Mouse (Mus musculus) kidney, adult 10 weeks (tissue): Measurements from ENCODE around the gene Hck. TPM values are rescaled to one million over a fixed set of nuclear protein-coding genes. Genes with fewer than 3 reads are reported as not detected.

Experiments
- polyA plus RNA-seq: library from polyadenylated mRNA; stranded (reverse); fragments of 350-450 nt; fragmentation: Illumina TruSeq; extraction: RNeasy Lipid Tissue Mini Kit (QIAGEN cat#74804); gene quantifications from one replicate; pipeline ENCODE4 v1.2.3, GENCODE M21; 2014; ENCODE audit warnings: low read depth, low replicate concordance

Gene Hck
- polyA plus RNA-seq = not detected

GRCm38 (mm10) chr2:153108313-153109264 lies at the start of gene Hck:
Gene Hck, plus strand, starts transcription at chr2:153108468.

DNA sequence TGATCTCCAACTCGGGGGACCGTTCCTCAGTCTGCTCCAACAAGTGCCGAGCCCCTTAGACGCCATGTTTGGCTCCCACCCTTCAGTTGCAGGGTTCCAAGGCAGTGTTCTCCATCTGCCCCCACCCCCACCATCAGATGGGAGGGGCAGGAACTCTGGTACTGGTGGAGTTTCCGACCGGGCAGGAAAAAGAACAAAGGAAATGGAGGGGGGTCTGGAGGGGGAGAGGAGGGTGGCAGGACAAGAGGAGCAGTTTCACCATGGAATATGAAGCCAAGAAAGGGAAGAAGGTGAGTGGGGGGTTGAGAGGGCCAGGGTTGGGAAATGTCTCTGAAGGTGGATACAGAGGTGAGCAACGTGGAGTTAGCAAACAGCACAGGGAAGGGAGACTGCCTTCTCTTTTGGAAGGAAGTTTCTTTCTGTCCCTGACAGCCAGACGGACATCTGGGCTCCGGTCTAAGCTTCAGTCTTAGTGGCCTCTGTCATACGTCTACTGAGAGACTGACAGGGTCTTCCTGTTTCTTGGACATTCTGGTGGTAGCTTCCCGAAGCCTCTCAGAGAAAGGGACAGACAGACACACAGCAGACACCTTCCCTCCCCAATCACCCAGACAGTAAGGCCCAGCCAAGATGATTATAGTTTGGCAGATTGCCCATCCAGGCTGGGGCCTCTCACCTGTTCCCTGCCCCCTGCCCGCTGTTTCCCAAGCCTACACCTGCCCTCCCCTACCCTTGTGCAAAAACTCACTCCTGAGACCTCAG lies 42.3 kb upstream of the Hck start, which contains the start of gene Ccm2l:
Gene Ccm2l (plus strand): TSS at position 209 of the 762 bp plus-strand sequence.

DNA sequence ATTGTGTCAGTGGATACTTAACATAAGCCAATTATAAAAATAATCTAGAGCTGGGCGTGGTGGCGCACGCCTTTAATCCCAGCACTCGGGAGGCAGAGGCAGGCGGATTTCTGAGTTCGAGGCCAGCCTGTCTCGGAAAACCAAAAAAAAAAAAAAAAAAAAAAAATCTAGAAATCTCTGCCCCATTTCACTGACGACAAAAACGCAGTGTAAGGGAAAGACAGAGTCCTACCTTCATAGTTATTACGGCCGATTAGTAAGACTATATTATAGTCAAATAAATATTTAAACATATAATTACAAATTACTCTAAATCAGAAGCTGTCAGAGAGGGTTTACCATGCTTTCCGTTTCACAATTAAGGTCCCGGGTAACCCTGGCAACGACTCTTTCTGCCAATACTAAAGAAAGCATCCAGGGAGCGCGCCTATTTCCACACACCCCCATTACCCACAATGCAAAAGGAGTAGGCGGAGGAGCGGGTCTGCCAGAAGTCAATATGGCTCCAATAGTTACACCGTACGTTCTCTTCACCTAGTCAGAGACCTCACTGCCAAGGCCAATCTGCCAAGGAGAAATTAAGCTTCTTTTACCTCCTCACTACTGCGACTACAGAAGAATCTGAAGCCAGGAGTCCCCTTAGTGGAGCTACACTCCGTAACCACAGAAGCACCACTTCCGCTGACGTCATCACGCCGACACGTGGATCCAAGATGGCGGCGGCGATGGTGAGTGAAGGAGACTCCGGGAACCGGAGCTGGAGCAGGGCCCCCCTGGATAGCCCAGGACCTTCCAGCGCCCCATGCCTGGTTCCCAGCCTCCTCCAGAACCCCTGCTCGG lies 52.8 kb downstream of the Hck start, which contains the start of gene Tm9sf4:
Gene Tm9sf4 (plus strand): TSS at position 460 of the 840 bp plus-strand sequence.

Other genes with a start within 250 kb of the Hck start
- not detected for gene Mylk2, start 197.1 kb upstream of the Hck start, polyA plus RNA-seq
- gene Foxs1, start 175.3 kb upstream of the Hck start, polyA plus RNA-seq = not detected
- 7.7 TPM for gene Dusp15, start 156.8 kb upstream of the Hck start, polyA plus RNA-seq
- gene Ttll9, start 146.0 kb upstream of the Hck start, polyA plus RNA-seq = not detected
- 54.2 TPM for gene Pdrg1, start 93.0 kb upstream of the Hck start, polyA plus RNA-seq
- not detected for gene Xkr7, start 76.6 kb upstream of the Hck start, polyA plus RNA-seq
- 1.1 TPM for gene Ccm2l, start 42.5 kb upstream of the Hck start, polyA plus RNA-seq
- gene Tm9sf4, start 52.8 kb downstream of the Hck start, polyA plus RNA-seq = 23.7 TPM
- 0.44 TPM for gene Tspyl3, start 117.0 kb downstream of the Hck start, polyA plus RNA-seq
- gene Plagl2, start 133.0 kb downstream of the Hck start, polyA plus RNA-seq = 3.4 TPM
- gene Pofut1, start 133.1 kb downstream of the Hck start, polyA plus RNA-seq = 7.3 TPM
- 17.1 TPM for gene Kif3b, start 182.9 kb downstream of the Hck start, polyA plus RNA-seq
- 13.2 TPM for gene Asxl1, start 237.4 kb downstream of the Hck start, polyA plus RNA-seq